15 mouse cellular contexts compared by ENCODE assay signal in genomic region chr9:40324232-40324792, GRCm38 (mm10). TPM values are rescaled to one million over a fixed set of nuclear protein-coding genes. Genes with fewer than 3 reads are reported as not detected.
DNase-seq lines count a peak whose midpoint lies in the region; ATAC-seq and TF ChIP-seq lines count a peak whose summit lies in the region.
"Had no signal": no experiment of that assay in that cellular context is flagged by ENCODE, and none has a peak within 500 bp of the region (broad histone marks: within the 10 kb centered on the region; RNA-seq: fewer than 3 reads in every experiment).

No protein-coding gene starts in this region.

- H3K36me3 ChIP-seq in liver, embryonic 14.5 days (replicated peaks; ENCODE audit: control insufficient read depth, insufficient read depth, low read depth) = no peaks in the 10 kb centered on the region
- peaks cover 6% of the 10 kb centered on the region; the same call in 1 of the 2 replicates for H3K36me3 ChIP-seq in small intestine, adult 2 months (ENCODE audit: control insufficient read depth, insufficient read depth, low read length)
- H3K36me3 ChIP-seq: hindbrain, embryonic 12.5 days; kidney, embryonic 15.5 days; midbrain, embryonic 12.5 days had no signal

- TF ChIP-seq EP300 in liver, embryonic 14.5 days (IDR thresholded peaks at IDR 0.05; ENCODE audit: low read depth) = no peak

- DNase-seq in liver, embryonic 14.5 days (ENCODE audit: low read depth in 3 of 3, low spot score in 3 of 3) = no peak
- DNase-seq in kidney, postnatal 25 days = no peak
- no peak for DNase-seq in layer of hippocampus, adult 9-11 months
- DNase-seq: cerebellum, adult 18-20 months; lung, adult 2 months; right cerebral cortex, postnatal 4 days had no signal

- no peaks in the 10 kb centered on the region for H3K4me1 ChIP-seq in bone marrow, adult 2 months (ENCODE audit: control insufficient read depth, insufficient read depth, low read length)
- H3K4me1 ChIP-seq in cortical plate, adult 2 months (ENCODE audit: control insufficient read depth, insufficient read depth, low read length) = peaks cover 32% of the 10 kb centered on the region
- peaks cover 0 to 28% of the 10 kb centered on the region in 2 experiments; a peak in 2 of 4 replicates for H3K4me1 ChIP-seq in liver, embryonic 14.5 days (replicated peaks; ENCODE audit: control insufficient read depth in 2 of 2, insufficient read depth in 2 of 2, low read length in 1 of 2)
- peaks cover 31% of the 10 kb centered on the region for H3K4me1 ChIP-seq in small intestine, adult 2 months (ENCODE audit: control insufficient read depth, insufficient read depth, insufficient read length, low read length)

- no peaks in the 10 kb centered on the region for H3K9me3 ChIP-seq in liver, embryonic 14.5 days (ENCODE audit: control insufficient read depth, low read length)
- H3K9me3 ChIP-seq: hindbrain, embryonic 12.5 days; kidney, embryonic 15.5 days; midbrain, embryonic 12.5 days had no signal

- no peak overlapping the region for H3K4me3 ChIP-seq in bone marrow, adult 2 months (replicated peaks; ENCODE audit: control insufficient read depth, low read depth, low read length)
- H3K4me3 ChIP-seq in cortical plate, adult 2 months (ENCODE audit: insufficient read depth, low read length) = no peak overlapping the region
- peak overlapping the region; percentile 24 to 50 for H3K4me3 ChIP-seq in liver, embryonic 14.5 days (ENCODE audit: insufficient read depth in 1 of 2, low read depth in 2 of 2, low read length in 2 of 2)
- H3K4me3 ChIP-seq in small intestine, adult 2 months (ENCODE audit: low read depth, low read length) = peak overlapping the region; percentile 68
- H3K4me3 ChIP-seq: hindbrain, embryonic 12.5 days; kidney, embryonic 15.5 days; midbrain, embryonic 12.5 days had no signal

- TF ChIP-seq CTCF in bone marrow, adult 2 months (IDR thresholded peaks at IDR 0.05; ENCODE audit: control insufficient read depth, insufficient read depth, low read length) = no peak
- TF ChIP-seq CTCF in cortical plate, adult 2 months (IDR thresholded peaks at IDR 0.05; ENCODE audit: extremely low read depth, insufficient read depth, low read length) = no peak
- TF ChIP-seq CTCF in liver, embryonic 14.5 days (IDR thresholded peaks at IDR 0.05; ENCODE audit: low read depth) = no peak
- TF ChIP-seq CTCF in small intestine, adult 2 months (IDR thresholded peaks at IDR 0.05; ENCODE audit: extremely low read depth, insufficient read length, insufficient replicate concordance, low read depth, low read length) = peak; percentile 26; the same call in 1 of the 2 replicates

- H3K27me3 ChIP-seq in liver, embryonic 14.5 days (ENCODE audit: control insufficient read depth, insufficient read depth, low read length) = no peaks in the 10 kb centered on the region
- no peaks in the 10 kb centered on the region for H3K27me3 ChIP-seq in small intestine, adult 2 months (ENCODE audit: control insufficient read depth, insufficient read depth, low read length)
- H3K27me3 ChIP-seq: hindbrain, embryonic 12.5 days; kidney, embryonic 15.5 days; midbrain, embryonic 12.5 days had no signal

- no peak for TF ChIP-seq POLR2A in bone marrow, adult 2 months (IDR thresholded peaks at IDR 0.05; ENCODE audit: borderline replicate concordance, control insufficient read depth, low read depth, low read length)
- no peak for TF ChIP-seq POLR2A in cortical plate, adult 2 months (IDR thresholded peaks at IDR 0.05; ENCODE audit: extremely low read depth, insufficient read depth, low read length)
- no peak for TF ChIP-seq POLR2A in small intestine, adult 2 months (IDR thresholded peaks at IDR 0.05; ENCODE audit: low read depth, low read length)

- 41% methylated on average over 4 of the region's 4 CpGs for WGBS in bone marrow, adult 2 months
- WGBS in liver, embryonic 14.5 days (ENCODE audit: insufficient replicate concordance) = 45% methylated on average over 4 of the region's 4 CpGs
- 21% methylated on average over 4 of the region's 4 CpGs for whole genome bisulfite sequencing in small intestine, adult 2 months

- H3K9ac ChIP-seq in liver, embryonic 14.5 days (replicated peaks) = no peak overlapping the region
- H3K9ac ChIP-seq: hindbrain, embryonic 12.5 days; kidney, embryonic 15.5 days; midbrain, embryonic 12.5 days had no signal

- H3K4me2 ChIP-seq in liver, embryonic 14.5 days (ENCODE audit: low read depth) = peak overlapping the region; percentile 18
- H3K4me2 ChIP-seq: hindbrain, embryonic 12.5 days; kidney, embryonic 15.5 days; midbrain, embryonic 12.5 days had no signal

- ATAC-seq in liver, embryonic 14.5 days (ENCODE audit: insufficient read depth) = no peak; the same call in 1 of the 2 replicates
- no peak for ATAC-seq in monocyte, adult 5-6 weeks (replicated peaks; ENCODE audit: insufficient number of reproducible peaks, low FRiP score, low TSS enrichment, poor library complexity, severe bottlenecking)
- ATAC-seq: forebrain, embryonic 16.5 days had no signal

- H3K27ac ChIP-seq in bone marrow, adult 2 months (ENCODE audit: control insufficient read depth, insufficient read depth, low read depth, low read length, poor library complexity) = 0 out of 2 replicates have a peak overlapping the region, but pooled peaks have one; percentile 5
- 0 out of 2 replicates have a peak overlapping the region, but pooled peaks have one; percentile 10 for H3K27ac ChIP-seq in cortical plate, adult 2 months (ENCODE audit: insufficient read depth, low read length)
- no peak overlapping the region for H3K27ac ChIP-seq in liver, embryonic 14.5 days
- H3K27ac ChIP-seq in small intestine, adult 2 months (ENCODE audit: insufficient read depth, low read depth, low read length) = peak overlapping the region; percentile 94
- H3K27ac ChIP-seq: hindbrain, embryonic 12.5 days; midbrain, embryonic 12.5 days had no signal

RNA-seq across cellular contexts. Expression of gene Scn3b, which starts 55.3 kb away (rescaled TPM):
- polyA plus RNA-seq in bone marrow, adult 2 months (2011; ENCODE audit: insufficient read depth, insufficient read length, low replicate concordance, missing spikeins) = not detected in 2 replicates
- 50.5 and 66.4 TPM in 2 replicates for polyA plus RNA-seq in cortical plate, adult 2 months (2012; rRNA removed)
- 0.01 and 0.09 TPM in 2 replicates for polyA plus RNA-seq in liver, embryonic 14.5 days (2012; rRNA removed)
- polyA plus RNA-seq in liver, embryonic 14.5 days (2014; fragmentation: Nextera tagmentation; extraction: Ambion mirVana) = 0.06 TPM in 1 of 2 replicates, not detected in the other
- polyA plus RNA-seq in small intestine, adult 2 months (2012; rRNA removed) = 0.13 and 0.43 TPM in 2 replicates
- total RNA-seq in monocyte, adult 5-6 weeks (2017) = not detected in 3 replicates
- polyA plus RNA-seq: erythroblast, embryonic 14.5 days had no signal

Comparison
In these comparisons a context has a peak if more than half of its experiments do, and no peak if none do; other contexts are left out.
1. H3K4me3 ChIP-seq: peak in liver, embryonic 14.5 days (2 of 2) and small intestine, adult 2 months (single experiment); none in bone marrow, adult 2 months (single experiment) and cortical plate, adult 2 months (single experiment).
2. RNA of gene Scn3b, which starts 55.3 kb away (polyA plus RNA-seq): 50.5 to 66.4 TPM in cortical plate, adult 2 months; 0.13 to 0.43 TPM in small intestine, adult 2 months, not detected in bone marrow, adult 2 months and 0.01 to 0.09 TPM in liver, embryonic 14.5 days; every median in the first group is over 10 times any median in the second.